Mouse (Mus musculus): ENCODE results near the gene Suclg1.

GRCm38 (mm10) chr6:73234302-73234900 is 13.8 kb upstream of the Suclg1 start:
- TF ChIP-seq CTCF (IDR thresholded peaks at IDR 0.05; ENCODE audit: low read depth, low read length) (no peak), TAL1 (conservative IDR thresholded peaks at IDR 0.05; ENCODE audit: low read depth, low read length) (no peak), GATA1 (IDR thresholded peaks at IDR 0.05; ENCODE audit: borderline replicate concordance, low read length) (no peak)

All from G1E (cell line).